Mouse (Mus musculus) heart, embryonic 13.5 days (tissue): ENCODE data around the gene Sox10. TPM values are rescaled to one million over a fixed set of nuclear protein-coding genes. Genes with fewer than 3 reads are reported as not detected.

Source experiments
- ATAC-seq: fragments of 200-750 bp; cut with Nextera tagmentation; 2 replicates; pipeline ENCODE4 v1.8.0; 2017; ENCODE audit warnings: moderate TSS enrichment; ENCODE audit not compliant: insufficient number of reproducible peaks, low FRiP score, low TSS enrichment; ENCODE audit errors: extremely low read depth
- H3K27ac ChIP-seq: fragments of 300-500 bp; sonication (generic); replicated peaks from 2 replicates; pipeline ENCODE4 v1.5.1; 2015; ENCODE audit warnings: moderate library complexity, mild to moderate bottlenecking, inconsistent platforms
- H3K27me3 ChIP-seq: fragments of 300-500 bp; sonication (generic); replicated peaks from 2 replicates; pipeline ENCODE4 v1.6.1; 2015; ENCODE audit warnings: mild to moderate bottlenecking, inconsistent platforms
- H3K36me3 ChIP-seq: fragments of 300-500 bp; sonication (generic); 2 replicates; pipeline ENCODE4 v1.6.1; 2015; ENCODE audit warnings: mild to moderate bottlenecking, inconsistent platforms
- H3K4me1 ChIP-seq: fragments of 300-500 bp; sonication (generic); 2 replicates; pipeline ENCODE4 v1.6.1; 2015; ENCODE audit warnings: inconsistent platforms
- H3K4me2 ChIP-seq: fragments of 300-500 bp; sonication (generic); 2 replicates; pipeline ENCODE4 v1.6.1; 2015; ENCODE audit warnings: inconsistent platforms, mild to moderate bottlenecking, moderate library complexity
- H3K4me3 ChIP-seq: fragments of 300-500 bp; sonication (generic); 2 replicates; pipeline ENCODE4 v1.5.1; 2015; ENCODE audit warnings: moderate library complexity, mild to moderate bottlenecking, inconsistent platforms
- H3K9ac ChIP-seq: fragments of 300-500 bp; sonication (generic); 2 replicates; pipeline ENCODE4 v1.6.1; 2015; ENCODE audit warnings: inconsistent platforms, mild to moderate bottlenecking, moderate library complexity
- H3K9me3 ChIP-seq: fragments of 300-500 bp; sonication (generic); 2 replicates; pipeline ENCODE4 v1.6.1; 2016; ENCODE audit warnings: inconsistent platforms
- WGBS: fragments of 180-500 bp; shearing (Covaris S2); methylation state at CpG from one replicate; pipeline ENCODE4 v1.1.7; 2015; ENCODE audit warnings: mixed read lengths; 5-methylcytosine and 5-hydroxymethylcytosine counted together
- polyA plus RNA-seq: library from polyadenylated mRNA; unstranded; fragments of >200 nt; fragmentation: Nextera tagmentation; extraction: Ambion mirVana; gene quantifications from 2 replicates; pipeline ENCODE4 v1.2.1, GENCODE M21; 2015

The Sox10 gene
- polyA plus RNA-seq, result 0.42 and 0.44 TPM in 2 replicates

GRCm38 (mm10) chr15:79165140-79165539, at the start of gene Sox10:
TSS of gene Sox10 (minus strand) at chr15:79165240.
- H3K4me3 ChIP-seq, result peak within 1 kb of the TSS; percentile 30; the same call in 1 of the 2 replicates

GRCm38 (mm10) chr15:79213591-79213990, 48.6 kb upstream of the Sox10 start:
- Histone ChIP-seq H3K9ac (no peak overlapping the region), H3K27ac (no peak overlapping the region), H3K9me3 (no peaks in the 10 kb centered on the region), H3K27me3 (peaks cover 3% of the 10 kb centered on the region; the same call in 1 of the 2 replicates), H3K36me3 (no peaks in the 10 kb centered on the region), H3K4me2 (no peak overlapping the region), H3K4me1 (peaks cover 24% of the 10 kb centered on the region), H3K4me3 (no peak overlapping the region)
- 61% methylated on average over 6 of the region's 6 CpGs for WGBS
- ATAC-seq, result no peak

More at GRCm38 (mm10) chr15:79165140-79165539, at the start of gene Sox10:
- H3K9ac ChIP-seq, result no peak within 1 kb of the TSS
- ATAC-seq, result no peak
- H3K36me3 ChIP-seq, result no peaks in the 10 kb centered on the region
- H3K4me2 ChIP-seq, result 0 out of 2 replicates have a peak within 1 kb of the TSS, but pooled peaks have one; percentile 54
- 50% methylated on average over 5 of the region's 5 CpGs for WGBS
- peaks cover 13% of the 10 kb centered on the region for H3K4me1 ChIP-seq
- H3K27me3 ChIP-seq, result peaks cover 83% of the 10 kb centered on the region
- no peak within 1 kb of the TSS for H3K27ac ChIP-seq
- H3K9me3 ChIP-seq, result no peaks in the 10 kb centered on the region

- Histone ChIP-seq H3K4me1 (peaks cover 24% of the 10 kb centered on the region), H3K9ac (no peak overlapping the region), H3K27ac (0 out of 2 replicates have a peak overlapping the region, but pooled peaks have one; percentile 1), H3K4me2 (no peak overlapping the region), H3K9me3 (no peaks in the 10 kb centered on the region), H3K4me3 (no peak overlapping the region), H3K36me3 (no peaks in the 10 kb centered on the region), H3K27me3 (peaks cover 3% of the 10 kb centered on the region; the same call in 1 of the 2 replicates)
- 81% methylated on average over 26 of the region's 26 CpGs for WGBS
- ATAC-seq, result no peak
These were observed 47.9 kb upstream of the Sox10 start for GRCm38 (mm10) chr15:79212750-79213446.

- Histone ChIP-seq H3K4me3 (no peak overlapping the region), H3K4me1 (peaks cover 24% of the 10 kb centered on the region), H3K9me3 (no peaks in the 10 kb centered on the region), H3K27me3 (peaks cover 3% of the 10 kb centered on the region; the same call in 1 of the 2 replicates), H3K4me2 (no peak overlapping the region), H3K36me3 (no peaks in the 10 kb centered on the region), H3K9ac (peak overlapping the region; percentile 20; the same call in 1 of the 2 replicates), H3K27ac (peak overlapping the region; percentile 17; the same call in 1 of the 2 replicates)
- 50% methylated on average over 2 of the region's 2 CpGs for whole genome bisulfite sequencing
- ATAC-seq, result no peak
These were observed 45.3 kb upstream of the Sox10 start for GRCm38 (mm10) chr15:79210357-79210756.

GRCm38 (mm10) chr15:79208758-79209439, 43.9 kb upstream of the Sox10 start:
- no peak for ATAC-seq
- H3K36me3 ChIP-seq, result no peaks in the 10 kb centered on the region
- no peak overlapping the region for H3K4me2 ChIP-seq
- H3K9me3 ChIP-seq, result no peaks in the 10 kb centered on the region
- no peak overlapping the region for H3K4me3 ChIP-seq
- H3K9ac ChIP-seq, result no peak overlapping the region
- H3K27me3 ChIP-seq, result peaks cover 2% of the 10 kb centered on the region; the same call in 1 of the 2 replicates
- H3K27ac ChIP-seq, result no peak overlapping the region
- H3K4me1 ChIP-seq, result peaks cover 22% of the 10 kb centered on the region
- 67% methylated on average over 27 of the region's 27 CpGs for WGBS

- ATAC-seq, result no peak
- Histone ChIP-seq H3K4me3 (no peak overlapping the region), H3K36me3 (no peaks in the 10 kb centered on the region), H3K4me2 (no peak overlapping the region), H3K9ac (no peak overlapping the region), H3K4me1 (peaks cover 17% of the 10 kb centered on the region), H3K9me3 (no peaks in the 10 kb centered on the region), H3K27ac (no peak overlapping the region), H3K27me3 (peaks cover 8% of the 10 kb centered on the region)
- 74% methylated on average over 6 of the region's 6 CpGs for WGBS
These were observed 43.2 kb upstream of the Sox10 start for GRCm38 (mm10) chr15:79208211-79208610.

GRCm38 (mm10) chr15:79202575-79202974, 37.5 kb upstream of the Sox10 start:
- WGBS, result 20% methylated on average over 10 of the region's 10 CpGs
- H3K36me3 ChIP-seq, result no peaks in the 10 kb centered on the region
- no peak overlapping the region for H3K4me3 ChIP-seq
- H3K27ac ChIP-seq, result no peak overlapping the region
- H3K27me3 ChIP-seq, result peaks cover 26% of the 10 kb centered on the region
- no peak for ATAC-seq
- H3K4me1 ChIP-seq, result peaks cover 28% of the 10 kb centered on the region
- H3K4me2 ChIP-seq, result peak overlapping the region; percentile 24; the same call in 1 of the 2 replicates
- H3K9me3 ChIP-seq, result no peaks in the 10 kb centered on the region
- 0 out of 2 replicates have a peak overlapping the region, but pooled peaks have one; percentile 52 for H3K9ac ChIP-seq

GRCm38 (mm10) chr15:79201491-79202150, 36.6 kb upstream of the Sox10 start:
- peaks cover 26% of the 10 kb centered on the region for H3K27me3 ChIP-seq
- no peak overlapping the region for H3K27ac ChIP-seq
- ATAC-seq, result no peak
- H3K4me3 ChIP-seq, result no peak overlapping the region
- H3K4me2 ChIP-seq, result no peak overlapping the region
- H3K9me3 ChIP-seq, result no peaks in the 10 kb centered on the region
- no peaks in the 10 kb centered on the region for H3K36me3 ChIP-seq
- WGBS, result 22% methylated on average over 13 of the region's 13 CpGs
- peaks cover 28% of the 10 kb centered on the region for H3K4me1 ChIP-seq
- H3K9ac ChIP-seq, result 0 out of 2 replicates have a peak overlapping the region, but pooled peaks have one; percentile 33

- Histone ChIP-seq H3K9me3 (no peaks in the 10 kb centered on the region), H3K36me3 (no peaks in the 10 kb centered on the region), H3K4me1 (peaks cover 46% of the 10 kb centered on the region), H3K4me2 (no peak overlapping the region), H3K27me3 (peaks cover 26% of the 10 kb centered on the region), H3K9ac (no peak overlapping the region), H3K27ac (no peak overlapping the region), H3K4me3 (no peak overlapping the region)
- 85% methylated on average over 12 of the region's 12 CpGs for WGBS
- ATAC-seq, result no peak
These were observed 34.4 kb upstream of the Sox10 start for GRCm38 (mm10) chr15:79199390-79199976.

- H3K9ac ChIP-seq, result no peak overlapping the region
- H3K27ac ChIP-seq, result peak overlapping the region; percentile 44
- no peak overlapping the region for H3K4me3 ChIP-seq
- no peaks in the 10 kb centered on the region; the same call in 1 of the 2 replicates for H3K27me3 ChIP-seq
- no peaks in the 10 kb centered on the region for H3K36me3 ChIP-seq
- ATAC-seq, result no peak; the same call in 1 of the 2 replicates
- WGBS, result 59% methylated on average over 8 of the region's 8 CpGs
- no peaks in the 10 kb centered on the region; the same call in 1 of the 2 replicates for H3K9me3 ChIP-seq
- no peak overlapping the region for H3K4me2 ChIP-seq
- H3K4me1 ChIP-seq, result peaks cover 45% of the 10 kb centered on the region
These were observed 30.5 kb upstream of the Sox10 start for GRCm38 (mm10) chr15:79195492-79195891.
